Mouse (Mus musculus) heart, adult 9 months (tissue): ENCODE results near the gene Ranbp9.

Experiments
- DNase-seq, 2 experiments: peaks; one replicate each; pipeline ENCODE4 v3.0.0; 2022; ENCODE audit warnings: low spot score in 2 of 2

The Ranbp9 gene

DNA sequence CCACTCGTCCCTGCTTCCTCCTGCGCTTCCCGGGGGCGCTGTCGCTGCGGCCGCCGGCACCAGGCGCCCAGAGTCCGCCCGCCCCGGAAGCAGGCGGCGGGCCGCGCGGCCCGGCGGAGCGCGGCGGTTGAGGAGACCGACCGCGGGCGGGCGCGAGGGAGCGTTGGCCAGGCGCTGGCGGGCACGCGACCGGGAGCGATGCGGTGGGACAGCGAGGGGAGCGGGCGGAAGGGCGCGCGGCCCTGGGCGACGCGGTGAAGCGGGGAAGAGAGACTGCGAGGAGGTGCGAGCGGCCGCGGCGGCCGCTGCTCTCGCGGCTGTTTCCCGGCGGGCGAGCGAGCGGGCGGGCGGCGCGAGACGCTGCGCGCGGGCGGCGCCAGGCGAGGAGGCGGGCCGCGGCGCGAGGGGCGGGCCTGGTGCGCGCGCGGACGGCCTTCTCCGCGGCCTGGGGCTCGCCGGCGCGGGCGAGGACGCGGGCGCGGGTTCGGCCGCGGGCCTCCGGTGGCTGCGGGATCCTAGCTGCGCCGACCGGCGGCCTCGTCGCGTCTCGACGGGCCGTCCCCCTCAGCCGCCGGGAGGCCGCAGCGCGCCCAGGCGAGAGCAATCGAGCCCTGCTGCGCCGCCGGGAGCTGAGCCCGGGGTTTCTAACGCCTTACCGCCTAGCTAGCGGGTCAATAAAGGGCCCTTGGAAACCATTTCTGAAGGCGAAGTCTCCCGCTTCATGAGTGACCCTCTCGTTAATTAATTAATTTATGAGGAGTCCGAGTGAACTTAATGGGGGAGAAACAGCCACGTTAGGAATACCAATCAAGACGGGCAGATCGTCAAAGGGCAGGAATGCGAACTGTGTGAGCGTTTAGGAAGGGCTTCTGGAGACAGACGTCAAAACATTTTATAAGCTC is at the start of gene Ranbp9:
TSS of gene Ranbp9 (minus strand) at position 326 of the 902 bp plus-strand sequence.
- DNase-seq: peak; percentile 79 to 81

DNA sequence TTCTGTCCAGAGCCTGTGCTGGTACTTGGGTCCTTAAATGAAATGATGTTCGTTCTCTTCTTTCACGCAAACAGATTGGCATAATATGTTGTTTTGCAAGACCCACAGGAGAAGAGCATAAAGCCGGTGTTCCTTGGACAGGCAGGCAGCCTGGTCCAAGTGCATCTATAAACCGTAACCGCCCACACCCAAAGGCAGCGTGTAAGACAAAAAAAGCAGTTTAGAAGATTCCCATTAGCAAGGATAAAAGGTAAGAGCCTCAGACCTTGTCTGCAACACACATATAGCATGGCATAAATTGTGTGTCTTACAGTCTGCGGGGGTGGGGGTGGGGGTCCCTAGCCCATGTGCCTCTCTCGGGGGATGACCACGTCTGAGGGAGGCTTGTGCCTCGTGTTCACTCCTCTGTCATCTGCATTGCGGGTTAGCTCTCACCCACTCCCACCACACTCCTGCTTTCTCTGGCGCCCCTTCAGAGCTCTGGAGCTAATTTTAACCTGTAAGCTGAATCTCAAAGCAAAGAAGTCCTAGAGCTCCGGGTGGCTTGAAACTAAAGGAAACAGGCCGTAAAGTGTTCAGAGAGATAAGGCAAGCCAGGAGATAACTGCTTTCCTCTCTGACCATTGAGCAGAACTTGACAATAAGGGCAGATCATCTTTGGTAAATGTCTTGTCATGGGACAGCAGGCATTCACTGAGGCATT is 49.2 kb upstream of the Ranbp9 start:
- DNase-seq: no peak

DNA sequence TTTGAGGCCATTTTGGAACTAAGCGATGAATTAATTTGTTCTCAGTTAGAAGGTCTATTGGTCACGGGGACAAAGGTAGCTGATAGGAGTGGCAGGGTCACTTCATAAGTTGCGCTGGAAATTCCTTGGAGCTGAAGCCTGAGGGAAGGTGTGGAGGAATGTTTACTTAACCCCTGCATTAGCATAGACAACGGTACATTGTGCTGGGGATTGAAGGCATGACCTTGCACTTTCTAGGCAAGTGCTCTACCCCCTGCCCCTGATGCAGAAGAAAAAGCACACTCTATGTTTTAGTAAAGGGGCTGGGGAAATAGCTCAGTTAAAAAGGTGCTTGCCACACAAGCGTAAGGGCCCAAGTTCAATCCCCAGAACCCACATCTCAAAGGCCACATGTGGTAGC is 45.2 kb upstream of the Ranbp9 start:
- DNase-seq: no peak

DNA sequence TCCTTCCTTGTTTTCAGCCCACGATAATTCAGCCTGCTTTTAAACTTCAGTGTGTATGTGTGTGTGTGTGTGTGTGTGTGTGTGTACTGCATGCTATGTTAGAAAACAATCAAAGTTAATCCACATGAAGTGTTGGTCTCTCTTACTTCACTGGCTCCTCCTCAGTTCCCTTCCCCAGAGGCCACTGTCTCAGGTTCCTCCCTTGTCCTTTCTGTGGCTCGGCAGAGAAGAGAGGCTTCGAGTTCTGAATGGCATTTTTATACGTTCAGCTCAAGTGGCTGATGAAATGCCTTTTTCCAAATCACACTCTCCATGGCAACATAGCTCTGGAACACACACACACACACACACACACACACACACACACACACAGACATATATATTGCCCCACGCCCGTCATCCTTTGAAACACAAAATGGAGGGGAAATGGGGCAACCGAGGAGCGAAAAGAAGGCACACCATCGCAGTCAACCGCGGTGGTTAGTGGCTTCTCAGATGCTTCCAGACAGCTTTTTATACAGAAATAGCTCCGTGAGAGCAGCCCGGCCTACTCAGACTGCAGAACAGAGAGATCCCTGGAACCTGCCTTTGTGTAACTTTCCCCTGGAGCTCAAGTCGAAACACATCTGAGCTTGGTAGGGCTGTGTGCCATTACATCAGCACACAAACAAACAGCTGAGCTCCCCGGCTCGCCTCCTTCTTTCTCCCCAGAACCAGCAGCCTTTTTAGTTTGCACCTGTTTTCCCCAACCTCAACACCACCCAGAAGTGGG is 44.5 kb upstream of the Ranbp9 start:
- DNase-seq: no peak

DNA sequence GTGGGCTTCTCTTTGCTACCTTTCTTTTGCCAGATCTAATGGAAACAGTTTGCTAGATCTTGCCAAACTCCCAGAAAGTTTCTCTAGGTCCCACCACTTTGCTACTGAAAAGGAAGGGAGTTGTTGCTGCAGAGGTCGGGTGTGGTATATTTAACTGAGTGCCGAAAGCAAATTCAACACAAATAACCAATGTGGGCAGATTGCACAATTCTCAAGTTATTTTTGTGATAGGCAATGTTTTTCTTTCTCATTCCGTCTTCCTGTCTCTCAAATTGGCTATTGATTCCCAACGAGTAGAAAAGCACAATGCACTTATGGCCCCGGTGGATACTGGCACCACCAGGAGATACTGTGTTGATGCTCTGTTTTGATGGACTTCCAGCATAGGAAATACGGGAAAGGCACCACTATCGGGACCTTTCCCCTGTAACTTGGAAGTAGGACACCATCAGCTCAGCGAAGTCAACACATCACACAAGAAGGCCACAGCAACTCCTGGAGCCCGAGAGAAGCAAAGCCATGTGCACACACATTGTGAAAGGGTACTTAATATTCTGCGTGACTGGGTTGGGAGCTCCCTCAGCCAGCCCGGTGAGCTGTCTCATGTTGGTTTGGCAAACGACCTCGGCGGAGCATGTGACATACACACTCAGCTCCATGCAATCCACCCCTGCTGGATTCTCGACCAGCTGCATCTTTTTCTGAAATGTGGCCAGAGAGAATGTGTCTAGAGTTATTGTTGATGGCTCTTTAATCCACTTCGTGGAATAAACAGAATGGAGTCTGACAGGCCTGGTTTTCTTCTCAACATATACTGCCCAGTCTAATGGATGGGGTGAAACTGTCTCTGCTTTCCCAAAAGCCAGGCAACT is 43.6 kb upstream of the Ranbp9 start:
- peak; percentile 75 to 79 for DNase-seq

DNA sequence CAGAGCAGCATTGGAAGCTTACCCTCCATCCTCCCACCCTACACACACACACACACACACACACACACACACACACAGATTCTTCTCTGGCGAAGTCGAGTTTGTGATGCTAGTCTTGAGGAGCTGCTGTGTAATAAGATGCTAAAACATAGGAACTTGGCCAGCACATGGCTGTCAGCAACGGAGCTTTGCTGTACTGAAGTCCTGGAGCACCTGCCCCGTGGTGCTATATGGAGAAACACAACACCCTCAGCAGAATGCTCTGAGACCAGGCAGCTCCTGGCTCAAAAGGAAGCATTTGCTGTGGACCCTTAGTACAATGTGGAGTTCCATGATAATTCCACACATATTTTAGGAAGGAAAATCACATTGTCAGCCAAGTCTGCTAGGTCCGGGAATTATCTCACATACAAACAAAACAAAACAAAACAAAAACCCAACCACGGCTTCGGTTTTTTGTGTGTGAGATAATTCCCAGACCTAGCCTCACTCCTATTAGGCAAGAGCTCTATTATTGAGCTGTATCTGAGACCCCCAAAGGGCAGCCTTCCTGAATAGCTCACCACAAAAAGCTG is 42.9 kb upstream of the Ranbp9 start:
- peak in 1 of 2 experiments; percentile 39 for DNase-seq

DNA sequence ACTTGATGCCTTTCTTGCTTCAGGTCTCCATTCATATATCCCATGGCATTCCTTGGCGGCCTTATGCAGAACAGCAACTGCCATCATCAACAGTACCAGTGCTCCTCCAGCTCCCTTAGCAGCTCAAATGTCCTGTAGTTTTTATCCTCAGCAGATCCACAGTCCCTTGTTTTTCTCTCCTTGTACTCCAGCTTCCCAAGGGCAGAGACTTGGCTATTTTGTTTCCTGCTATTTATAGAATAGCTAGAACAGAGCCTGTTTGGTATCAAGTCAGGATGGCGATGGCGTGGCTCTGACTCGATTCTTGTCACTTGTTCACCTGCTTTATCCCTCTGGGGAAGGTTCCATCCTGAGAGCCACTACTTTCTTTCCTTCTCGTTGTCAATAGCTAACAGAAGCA is 40.9 kb upstream of the Ranbp9 start:
- DNase-seq: no peak

DNA sequence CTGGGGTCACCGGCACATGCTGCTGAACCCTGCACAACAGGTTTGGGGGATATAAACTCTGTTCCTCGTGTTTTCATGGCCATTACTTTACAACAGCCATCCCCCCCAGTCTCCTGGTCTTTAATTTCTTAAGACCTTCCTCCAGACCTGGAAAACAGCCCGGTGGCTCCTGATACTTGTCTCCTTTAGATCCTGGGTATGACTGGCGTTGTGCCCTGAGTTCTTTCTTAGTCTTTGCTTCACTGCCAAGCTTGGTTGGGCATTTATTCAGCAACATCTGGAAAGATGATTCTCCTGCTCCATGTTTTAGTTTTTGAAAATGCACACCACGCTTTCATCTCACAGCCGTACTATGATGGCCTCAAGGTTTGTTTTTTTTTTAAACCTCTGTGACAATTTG is 38.2 kb upstream of the Ranbp9 start:
- no peak for DNase-seq

DNA sequence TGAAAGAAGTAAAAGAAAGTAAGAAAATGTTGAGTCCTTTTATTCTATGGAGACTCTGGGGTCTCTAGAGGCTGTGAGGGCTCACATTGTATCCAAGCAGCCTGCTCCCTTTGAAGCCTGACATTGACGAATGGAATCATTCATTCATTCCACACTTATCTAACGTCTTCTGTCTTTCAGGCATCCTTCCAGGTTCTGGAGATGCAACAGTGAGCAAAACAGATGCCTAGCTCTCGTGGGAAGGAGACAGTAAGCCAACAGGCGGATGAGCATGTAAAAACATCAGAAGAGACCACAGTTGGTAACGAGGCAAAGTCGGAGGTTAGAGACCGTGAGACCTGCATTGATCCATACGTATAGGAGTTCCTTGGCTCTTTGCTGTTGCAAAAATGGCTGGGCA is 36.3 kb upstream of the Ranbp9 start:
- DNase-seq: no peak

DNA sequence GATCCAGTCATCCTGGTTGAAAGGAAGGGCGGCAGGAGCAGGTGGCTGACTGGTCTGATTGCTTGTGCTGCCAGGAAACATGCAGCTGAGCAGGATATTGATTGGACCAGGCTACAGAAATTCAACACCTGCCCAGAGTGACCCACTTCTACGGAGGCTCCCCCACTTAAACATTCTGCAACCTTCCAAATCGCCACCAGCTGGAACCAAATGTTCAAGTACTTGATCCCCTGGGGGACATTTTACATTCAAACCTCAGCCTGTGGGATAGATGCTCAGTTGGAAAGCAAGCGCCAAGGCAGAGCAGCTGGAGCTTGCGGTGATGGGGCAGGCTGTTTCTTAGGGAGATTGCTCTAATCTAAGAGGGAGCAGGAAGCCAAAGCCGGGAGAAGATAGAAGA is 35.8 kb upstream of the Ranbp9 start:
- DNase-seq: peak; percentile 59 to 74

DNA sequence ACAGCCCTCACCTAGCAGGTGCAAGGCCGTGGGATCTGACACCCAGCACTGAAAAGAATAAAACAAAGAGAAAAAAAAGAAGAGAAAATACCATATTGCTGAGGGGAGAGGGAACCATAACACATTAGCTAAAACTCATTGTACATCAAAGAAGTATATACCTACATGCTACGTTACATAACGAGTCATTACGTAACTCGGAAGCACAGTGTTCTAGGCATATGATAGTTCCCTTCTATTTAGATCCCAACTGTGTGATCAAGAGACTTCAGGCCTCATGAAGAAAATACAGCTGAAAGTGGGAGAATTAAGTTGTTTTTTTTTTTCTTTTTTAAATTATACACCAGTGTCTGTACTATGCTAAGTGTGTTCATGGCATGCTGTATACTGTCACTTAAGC is 35.0 kb upstream of the Ranbp9 start:
- no peak for DNase-seq

DNA sequence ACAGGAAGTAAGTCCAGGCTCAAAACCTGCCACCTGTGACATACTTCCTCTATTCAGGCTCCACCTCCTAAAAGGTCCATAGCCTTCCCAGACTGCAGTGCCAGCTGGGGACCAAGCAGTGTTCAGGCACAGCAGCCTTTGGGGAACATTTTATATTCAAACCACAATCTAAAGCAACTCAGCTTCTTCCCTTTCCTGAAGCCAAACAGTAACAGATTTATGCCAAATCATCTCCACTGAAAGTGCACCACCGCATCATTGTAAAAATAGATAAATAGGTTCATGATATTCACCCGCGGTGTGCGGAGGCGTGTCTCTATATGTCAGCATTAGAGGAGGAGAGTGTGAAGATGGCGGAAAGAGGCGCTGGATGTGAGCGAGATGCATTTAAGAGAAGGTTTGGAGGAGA is 33.9 kb upstream of the Ranbp9 start:
- DNase-seq: no peak

DNA sequence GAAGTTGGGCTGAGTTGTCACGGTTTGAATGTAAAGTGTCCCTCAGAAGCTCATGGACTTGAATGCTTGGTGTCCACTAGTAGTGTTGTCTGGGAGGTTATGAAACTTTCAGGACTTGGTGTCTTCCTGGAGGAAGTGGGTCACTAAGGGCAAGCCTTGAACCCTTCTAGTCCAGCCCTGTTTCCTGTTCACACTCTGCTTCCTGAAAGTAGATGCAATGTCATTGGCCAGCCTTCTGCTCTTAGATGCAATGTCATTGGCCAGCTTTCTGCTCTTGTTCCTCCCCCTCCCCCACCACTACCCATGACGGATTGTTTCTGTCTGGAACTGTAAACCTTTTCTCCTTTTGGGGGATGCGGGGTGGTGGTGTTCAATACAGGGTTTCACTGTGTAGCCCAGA is 31.7 kb upstream of the Ranbp9 start:
- DNase-seq: no peak

DNA sequence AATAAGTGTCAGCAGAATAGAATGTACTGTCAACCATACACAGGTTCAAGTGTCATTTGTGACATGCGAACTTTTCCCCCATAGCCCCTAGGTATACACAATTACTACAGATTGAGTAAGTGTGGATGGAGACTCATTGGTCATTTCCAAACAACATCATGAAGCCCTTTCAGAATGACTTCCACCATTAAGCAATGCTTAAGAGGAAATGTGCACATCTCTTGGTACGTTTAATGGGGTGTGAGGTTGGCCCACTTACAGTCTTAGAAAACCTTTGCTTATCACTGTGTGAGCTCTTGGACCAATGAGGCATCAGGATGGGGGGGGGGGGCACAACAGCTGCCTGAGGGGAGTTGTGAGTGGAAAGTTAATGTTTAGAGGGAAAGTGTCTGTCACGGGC is 24.7 kb upstream of the Ranbp9 start:
- DNase-seq: no peak

DNA sequence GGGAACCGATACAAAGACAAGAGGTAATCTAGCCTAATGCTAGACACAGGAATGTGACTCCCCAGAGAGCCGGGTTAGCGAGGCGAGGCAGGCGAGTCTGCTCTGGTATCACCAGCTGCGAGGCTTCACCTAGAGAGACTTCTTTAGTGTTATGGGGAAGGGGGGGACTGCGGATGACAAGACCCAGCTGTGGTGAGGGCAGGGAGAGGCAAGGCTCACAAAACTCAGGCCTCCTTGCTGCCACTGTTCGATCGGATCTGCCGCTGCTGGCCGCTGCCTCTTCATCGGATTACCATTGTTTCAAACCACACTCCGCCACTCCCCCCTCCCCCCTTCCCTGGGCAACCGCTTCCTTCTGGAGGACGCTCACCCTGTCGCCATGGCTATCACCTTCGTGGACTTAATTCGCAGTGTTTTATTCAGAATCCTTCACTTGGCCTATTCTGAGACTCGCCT is 22.3 kb upstream of the Ranbp9 start:
- no peak for DNase-seq

DNA sequence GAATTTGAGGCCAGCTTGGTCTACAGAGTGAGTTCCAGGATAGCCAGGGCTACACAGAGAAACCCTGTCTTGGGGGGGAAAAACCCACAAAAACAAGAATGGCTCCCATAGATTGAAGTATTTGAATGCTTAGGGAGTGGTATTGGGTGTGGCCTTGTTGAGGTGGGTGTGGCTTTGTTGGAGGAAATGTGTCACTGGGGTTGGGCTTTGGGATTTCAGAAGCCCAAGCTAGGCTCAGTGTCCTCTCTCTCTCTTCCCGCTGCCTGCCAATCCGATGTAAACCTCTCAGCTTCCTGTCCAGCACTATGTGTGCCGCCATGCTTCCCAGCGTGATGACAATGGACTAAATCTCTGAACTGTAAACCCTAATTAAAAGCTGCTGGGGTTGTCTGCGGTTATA is 20.5 kb upstream of the Ranbp9 start:
- DNase-seq: no peak

DNA sequence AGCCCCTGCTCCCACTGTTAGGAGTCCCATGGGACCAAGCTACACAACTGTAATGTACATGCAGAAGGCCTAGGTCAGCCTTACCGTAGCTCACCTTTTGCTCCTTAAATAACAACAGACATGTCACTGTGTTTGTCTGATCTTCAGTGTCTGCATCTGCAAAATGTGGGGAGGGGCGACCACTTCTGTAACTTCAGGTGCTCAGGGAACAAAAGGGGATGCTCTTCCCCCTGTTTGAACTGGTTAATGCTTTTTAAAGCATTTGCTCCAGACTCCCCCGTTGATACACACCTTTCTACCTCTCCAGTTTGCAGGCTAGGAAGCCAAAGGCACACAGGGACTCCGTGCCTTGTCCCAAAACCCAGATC is 19.4 kb upstream of the Ranbp9 start:
- DNase-seq: no peak

DNA sequence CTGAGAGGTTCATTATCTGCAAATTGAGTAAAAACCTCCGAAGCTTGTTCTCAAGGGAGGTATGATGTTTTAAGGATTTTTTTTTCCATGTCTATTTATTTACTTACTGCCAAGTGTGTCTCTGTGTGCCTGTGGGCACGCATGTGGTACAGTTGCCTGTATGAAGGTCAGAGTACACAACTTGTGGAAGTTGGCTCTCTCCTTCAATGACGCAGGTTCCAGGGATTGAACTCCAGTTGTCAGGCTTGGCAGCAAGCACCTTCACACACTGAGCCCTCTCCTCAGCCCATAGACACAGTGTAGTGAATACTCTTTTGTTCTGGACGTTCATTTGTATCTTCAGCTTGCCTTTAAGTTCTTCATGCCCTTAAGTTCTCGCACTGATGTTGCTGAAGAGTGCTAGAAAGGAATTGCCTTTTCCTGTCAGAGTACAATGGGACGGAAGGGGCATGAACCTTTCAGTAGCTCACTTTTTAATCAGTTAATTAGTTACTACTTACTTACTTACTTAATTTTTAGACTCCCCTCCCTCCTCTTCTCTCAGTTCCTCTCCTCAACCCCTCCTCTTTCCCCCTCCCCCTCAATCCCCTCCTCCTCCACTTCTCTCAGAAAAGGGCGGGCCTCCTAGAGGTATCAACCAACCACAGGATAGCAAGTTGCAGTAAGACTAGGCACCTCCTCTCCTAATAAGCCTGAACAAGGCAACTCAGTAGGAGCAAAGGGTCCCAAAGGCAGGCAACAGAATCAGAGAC is 18.8 kb upstream of the Ranbp9 start:
- DNase-seq: no peak

DNA sequence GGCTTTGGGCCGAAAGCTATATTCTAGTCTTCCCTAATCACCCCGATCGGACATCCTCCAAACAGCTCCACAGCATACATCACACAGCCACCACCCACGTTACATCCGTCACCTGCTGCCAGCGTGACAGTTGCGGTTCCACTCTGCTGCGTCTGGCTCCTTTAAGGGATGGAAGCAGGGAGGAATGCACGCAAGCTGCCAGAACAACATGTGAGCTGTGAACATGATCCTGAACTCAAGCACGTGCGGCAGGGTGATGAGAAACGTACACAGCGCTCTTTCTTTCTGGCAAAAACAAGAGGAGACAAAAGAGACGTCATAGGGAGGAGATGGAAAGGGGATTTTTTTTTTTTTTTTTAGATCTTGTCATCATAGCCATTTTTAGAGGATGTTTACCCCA is 17.8 kb upstream of the Ranbp9 start:
- no peak for DNase-seq

DNA sequence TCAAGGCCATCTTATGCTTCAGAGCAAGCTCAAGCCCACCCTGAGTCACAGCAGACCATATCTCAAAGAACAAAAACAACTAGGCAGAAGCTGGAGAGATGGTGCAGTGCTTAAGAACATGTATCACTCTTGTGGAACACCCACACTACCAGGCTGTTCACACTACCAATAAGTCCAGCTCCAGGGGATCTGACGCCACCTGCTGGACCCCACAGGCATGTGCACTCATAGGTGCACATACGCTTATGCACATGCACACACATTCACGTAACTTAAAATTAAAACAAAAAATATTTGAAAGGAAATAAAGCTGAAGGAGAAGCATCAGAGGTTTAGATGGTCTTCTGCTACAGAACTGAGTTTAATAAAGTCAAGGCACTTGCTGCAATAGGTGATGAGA is 16.7 kb upstream of the Ranbp9 start:
- DNase-seq: no peak
